Mouse (Mus musculus): ENCODE results near the gene Tspan15.

DNA sequence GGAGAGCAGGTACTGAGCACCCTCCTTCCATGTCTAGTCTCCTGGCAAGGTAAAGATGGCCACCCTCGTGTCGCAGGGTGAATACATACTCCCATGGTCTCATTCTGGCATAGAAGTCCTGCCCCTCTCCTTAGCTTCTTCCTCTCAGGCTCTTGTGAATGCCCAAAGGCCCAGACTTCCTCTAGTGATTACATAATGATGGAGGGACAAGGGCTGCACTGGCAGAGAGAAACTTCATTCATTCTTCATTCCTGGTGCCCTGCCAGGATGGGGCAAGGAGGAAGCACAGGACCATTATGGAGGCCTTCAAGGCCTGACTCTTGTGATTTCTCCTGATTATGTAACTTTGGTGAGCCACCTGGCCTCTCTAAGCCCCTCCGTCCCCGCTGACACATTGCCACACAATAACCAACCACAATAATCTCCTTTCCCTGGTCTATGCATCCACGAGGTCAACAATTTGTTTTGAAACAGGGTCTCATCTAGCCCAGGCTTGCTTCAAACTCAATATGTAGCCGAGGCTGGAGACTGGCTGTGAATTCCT, 48.5 kb downstream of the Tspan15 start:
- TF ChIP-seq CTCF (IDR thresholded peaks at IDR 0.05; ENCODE audit: borderline replicate concordance, insufficient read depth, low read depth, low read length), result no peak
- TF ChIP-seq POLR2A (IDR thresholded peaks at IDR 0.05; ENCODE audit: borderline replicate concordance, insufficient read depth, low read length), result no peak
